Mouse (Mus musculus): ENCODE results near the gene Ccn1.

DNA sequence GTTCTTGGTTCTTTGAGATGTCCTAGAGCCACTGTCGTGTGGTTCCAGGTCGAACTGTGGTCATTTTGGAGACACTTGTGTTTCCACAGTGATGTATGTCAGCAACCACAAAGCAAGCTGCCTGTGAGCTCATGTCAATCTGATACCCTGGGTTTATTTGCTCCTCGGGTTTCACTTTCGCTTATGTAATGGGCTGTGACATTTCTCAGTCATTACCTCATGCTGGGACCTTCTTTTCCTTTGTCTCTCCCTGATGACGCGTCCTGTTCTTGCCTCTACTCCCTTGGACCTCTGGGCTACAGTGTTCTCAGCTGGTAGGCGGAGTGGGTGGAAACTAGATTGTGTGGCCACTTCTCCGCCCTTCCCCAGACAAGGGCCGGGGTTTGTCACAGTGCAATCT lies 31.5 kb downstream of the Ccn1 start:
- TF ChIP-seq POLR2A (IDR thresholded peaks at IDR 0.05; ENCODE audit: borderline replicate concordance, insufficient read depth, low read length) (no peak), CTCF (IDR thresholded peaks at IDR 0.05; ENCODE audit: borderline replicate concordance, insufficient read depth, low read depth, low read length) (no peak)

Data from cerebellum, adult 2 months (tissue).